Mouse (Mus musculus) A20 (cell line): ENCODE results near the gene Marc2.

ENCODE experiments used
- DNase-seq: peaks from one replicate; pipeline ENCODE4 v3.0.0-alpha.2; 2011; ENCODE audit warnings: low read depth, low spot score

The Marc2 gene

DNA sequence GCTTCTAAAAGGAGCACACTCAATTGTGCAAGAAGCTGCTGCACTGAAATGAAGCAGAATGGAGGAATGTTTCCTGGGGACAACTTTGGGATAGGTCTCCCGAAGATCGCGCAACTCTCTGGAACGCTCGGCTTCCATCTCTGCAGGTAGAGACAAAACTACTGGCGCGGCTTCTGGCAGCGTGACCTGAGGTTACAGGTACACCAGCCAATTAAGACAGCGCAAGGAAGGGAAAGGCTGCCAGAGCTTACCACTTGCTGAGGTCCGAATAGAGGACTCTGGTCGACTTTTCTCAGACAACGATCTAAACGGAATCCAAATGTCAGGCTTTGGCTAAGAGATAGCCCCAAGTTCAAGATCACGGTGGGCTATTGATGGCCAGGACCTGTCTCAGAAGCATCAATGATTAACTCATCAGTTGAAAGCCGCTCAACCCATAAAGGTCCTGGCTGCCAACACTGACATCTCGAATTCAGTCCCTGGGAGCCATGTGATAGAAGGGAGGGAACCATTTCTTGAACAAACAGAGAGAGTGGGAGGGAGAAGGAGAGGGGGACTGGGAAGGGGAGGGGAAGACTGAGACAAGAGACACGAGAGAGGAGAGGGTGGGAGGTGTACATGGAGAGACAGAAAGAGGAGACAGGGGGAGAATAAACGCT is at the start of gene Marc2:
Gene Marc2, minus strand, starts transcription at position 360 of the 659 bp plus-strand sequence.
- DNase-seq, result no peak

DNA sequence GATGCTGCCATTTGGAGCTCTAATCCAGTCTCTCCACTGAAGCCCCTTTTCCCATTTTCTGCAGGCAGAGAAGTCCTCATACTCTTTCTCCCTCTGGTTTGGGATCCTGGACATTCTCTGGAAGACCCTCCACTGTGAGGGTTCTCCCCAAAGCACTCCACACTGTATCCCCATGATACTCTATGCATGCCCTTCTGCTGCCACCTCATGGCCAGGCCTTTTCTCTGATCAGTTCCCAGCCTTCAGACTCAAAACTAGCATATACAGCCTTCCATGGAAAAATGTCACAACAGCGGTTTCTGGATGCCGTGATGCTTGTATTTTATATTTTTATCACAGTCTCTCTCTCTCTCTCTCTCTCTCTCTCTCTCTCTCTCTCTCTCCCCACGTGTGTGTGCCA is 45.7 kb upstream of the Marc2 start:
- no peak for DNase-seq

DNA sequence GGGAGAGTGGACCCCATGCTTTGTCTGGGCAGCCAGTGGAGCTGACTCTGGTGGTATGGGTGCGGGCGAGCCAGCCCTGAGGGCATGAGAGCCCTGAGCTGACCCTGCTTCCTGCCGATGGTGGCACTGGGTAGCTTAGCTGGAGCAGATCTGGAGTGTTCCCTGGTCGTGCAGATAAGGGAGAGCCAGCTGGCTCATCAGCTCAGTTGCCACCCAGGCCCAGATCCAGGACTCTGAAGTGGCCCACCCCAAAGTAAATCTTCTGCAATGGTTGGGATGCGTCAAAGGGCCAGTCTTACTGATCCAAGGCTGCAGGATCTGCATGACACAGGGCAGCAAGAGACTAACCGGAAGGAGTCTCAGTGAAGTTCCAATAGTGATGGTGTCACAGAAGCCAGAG is 43.2 kb upstream of the Marc2 start:
- DNase-seq, result no peak

DNA sequence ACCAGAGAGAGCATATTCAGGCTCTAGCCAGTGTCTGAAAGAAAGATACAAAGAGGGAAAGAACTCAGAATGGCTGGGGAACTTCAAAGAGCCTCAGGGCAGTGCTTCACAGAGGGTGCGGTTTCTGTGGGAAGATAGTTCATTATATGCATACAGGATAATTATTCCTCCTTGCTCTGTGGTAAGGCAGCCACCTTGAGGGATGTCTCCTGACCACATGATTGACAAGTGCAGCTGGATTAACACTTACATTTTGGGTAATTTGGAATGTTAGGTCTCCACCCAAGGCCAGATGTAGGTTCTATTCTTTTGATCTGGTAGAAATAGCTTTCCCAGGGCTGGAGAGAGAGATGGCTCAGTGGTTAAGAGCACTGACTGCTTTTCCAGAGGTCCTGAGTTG is 39.9 kb upstream of the Marc2 start:
- no peak for DNase-seq

DNA sequence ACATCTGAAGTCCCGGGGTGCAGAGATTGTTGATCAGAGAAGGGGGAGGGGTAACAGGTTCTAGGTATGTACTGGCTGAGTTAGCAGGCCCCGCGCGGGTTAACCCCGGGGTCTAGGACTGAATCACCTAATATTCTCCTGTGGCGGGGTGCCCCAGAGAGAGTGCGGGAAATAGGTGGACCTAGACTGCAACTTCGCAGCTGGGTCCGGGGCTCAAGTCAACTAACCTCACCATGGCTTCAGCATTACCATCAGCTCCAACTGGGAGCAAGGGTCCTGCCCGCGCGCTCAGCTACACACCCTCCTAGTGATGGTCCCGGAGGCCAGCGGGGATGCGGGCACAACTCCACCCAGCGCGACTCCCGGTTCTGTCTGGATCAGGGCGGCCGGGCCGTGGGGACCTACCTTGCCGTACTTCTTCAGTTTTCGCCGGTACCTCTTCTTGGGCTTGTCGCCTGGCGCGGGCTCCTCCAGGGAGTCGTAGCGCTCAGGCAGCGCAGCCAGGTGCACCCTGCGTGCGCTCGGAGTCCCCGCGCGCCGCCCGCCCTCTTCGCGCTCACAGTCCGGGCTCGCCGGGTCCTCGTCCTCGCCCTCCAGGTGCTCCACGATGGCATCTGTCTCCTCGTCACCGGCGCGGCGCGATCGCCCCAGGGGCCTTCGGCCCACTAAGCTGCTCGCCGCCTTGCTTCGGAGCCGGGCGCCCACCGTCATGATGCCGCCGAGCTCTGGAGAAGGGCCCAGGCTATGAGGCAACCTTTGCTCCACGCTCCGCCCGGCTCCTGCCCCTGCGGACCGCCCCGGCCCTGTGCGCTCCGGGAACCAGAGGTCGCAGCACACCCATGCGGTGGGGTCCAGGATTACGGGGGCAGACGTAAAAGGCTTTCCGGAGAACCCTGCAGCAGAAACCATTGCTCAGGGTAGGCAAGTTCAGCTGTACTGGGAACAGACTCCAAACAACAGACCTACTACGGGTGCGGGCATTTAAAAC is 36.3 kb upstream of the Marc2 start, which contains the start of gene C130074G19Rik:
Gene C130074G19Rik, minus strand, starts transcription at position 938 of the 988 bp plus-strand sequence.
- DNase-seq, result no peak

DNA sequence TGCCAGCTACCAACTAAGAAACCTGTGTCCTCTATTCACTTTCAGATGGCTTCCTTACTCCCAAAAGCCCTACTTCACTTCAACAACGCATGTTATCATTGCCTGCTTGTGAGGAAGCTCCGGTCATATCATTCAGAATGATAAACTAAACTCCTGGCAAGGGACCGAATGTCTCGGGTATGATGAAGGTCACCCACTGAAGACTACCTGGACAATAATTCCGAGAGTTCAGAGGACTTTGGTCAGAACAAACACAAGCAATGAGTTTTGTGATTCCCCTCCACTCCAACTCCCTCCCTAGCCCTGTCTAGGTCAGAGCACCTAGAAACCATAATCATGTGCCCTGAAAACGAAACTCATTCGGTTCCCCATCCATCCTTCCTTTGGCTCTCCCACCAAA is 35.6 kb upstream of the Marc2 start:
- DNase-seq, result no peak

DNA sequence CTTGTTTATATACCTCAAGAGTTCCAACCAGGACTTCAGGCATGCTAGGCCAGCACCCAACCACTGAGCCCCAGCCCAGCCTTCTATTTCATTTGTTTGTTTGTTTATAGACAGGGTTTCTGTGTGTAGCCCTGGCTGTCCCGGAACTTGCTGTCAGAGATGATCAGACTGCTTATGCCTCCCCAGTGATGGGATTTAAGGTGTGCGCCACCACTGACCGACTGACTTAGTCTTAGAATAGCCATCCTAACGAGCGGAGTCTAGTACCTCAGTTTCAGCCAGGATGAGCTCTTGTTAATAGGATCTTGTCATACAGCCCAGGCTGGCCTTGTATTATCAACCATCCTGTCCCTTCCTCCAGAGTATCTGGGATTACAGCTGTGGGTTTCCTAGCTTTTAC is 35.0 kb upstream of the Marc2 start:
- no peak for DNase-seq

DNA sequence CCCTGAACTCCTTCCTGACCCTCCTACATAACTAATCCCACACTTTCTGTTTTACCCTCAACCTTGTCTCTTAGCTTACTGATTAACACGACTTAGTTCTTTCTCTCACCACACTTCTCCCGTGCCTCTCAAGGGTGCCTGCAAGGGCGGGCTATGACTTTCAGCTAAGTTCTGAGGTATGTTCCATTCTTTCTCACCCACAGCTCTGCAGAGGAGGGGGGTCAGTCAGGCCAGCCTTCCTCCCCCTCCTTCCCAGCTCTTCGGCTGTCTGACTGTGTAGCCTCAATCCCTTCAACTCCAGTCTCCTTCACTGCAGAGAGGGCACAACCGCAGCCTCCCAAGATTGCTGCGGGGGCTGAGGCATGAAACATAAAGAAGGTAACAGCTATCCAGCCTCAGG is 32.6 kb upstream of the Marc2 start:
- DNase-seq, result no peak

DNA sequence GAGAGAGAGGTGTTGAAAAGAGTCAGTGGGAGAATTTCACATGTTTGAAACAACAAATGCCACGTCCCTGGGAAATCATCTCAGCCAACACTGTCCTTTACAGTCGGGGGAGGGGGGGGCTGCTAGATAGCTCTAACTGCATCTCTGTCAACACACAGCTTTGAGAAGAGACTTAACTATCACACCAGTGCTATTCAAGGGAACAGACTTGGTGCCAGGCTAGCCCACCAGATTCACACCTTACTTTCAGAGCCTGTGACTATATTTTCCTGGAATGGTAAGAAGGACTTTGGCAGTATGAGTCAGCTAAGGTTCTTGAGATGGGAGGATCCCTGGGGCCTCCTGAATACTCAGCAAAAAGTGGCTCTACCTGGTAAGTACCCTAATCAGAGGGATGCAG is 31.1 kb upstream of the Marc2 start:
- no peak for DNase-seq

DNA sequence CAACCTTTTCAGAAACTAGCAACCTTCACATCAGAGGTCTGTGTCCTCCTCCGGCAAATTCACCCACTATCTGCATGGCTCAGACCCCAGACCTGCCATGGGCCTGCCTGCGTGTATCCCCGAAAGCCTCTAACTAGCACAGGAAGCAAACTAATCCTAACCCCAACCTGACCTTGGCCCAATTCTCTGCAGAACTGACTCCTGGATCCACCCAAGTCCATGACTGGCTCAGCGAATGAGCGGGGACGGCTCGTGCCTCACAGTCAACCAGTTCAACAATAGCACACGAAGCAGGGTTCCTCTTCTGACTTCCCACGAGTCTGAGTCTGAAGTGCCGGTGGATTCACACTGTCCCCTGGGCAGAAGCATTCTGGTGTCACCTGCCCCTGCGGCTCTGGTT is 27.7 kb upstream of the Marc2 start:
- no peak for DNase-seq

DNA sequence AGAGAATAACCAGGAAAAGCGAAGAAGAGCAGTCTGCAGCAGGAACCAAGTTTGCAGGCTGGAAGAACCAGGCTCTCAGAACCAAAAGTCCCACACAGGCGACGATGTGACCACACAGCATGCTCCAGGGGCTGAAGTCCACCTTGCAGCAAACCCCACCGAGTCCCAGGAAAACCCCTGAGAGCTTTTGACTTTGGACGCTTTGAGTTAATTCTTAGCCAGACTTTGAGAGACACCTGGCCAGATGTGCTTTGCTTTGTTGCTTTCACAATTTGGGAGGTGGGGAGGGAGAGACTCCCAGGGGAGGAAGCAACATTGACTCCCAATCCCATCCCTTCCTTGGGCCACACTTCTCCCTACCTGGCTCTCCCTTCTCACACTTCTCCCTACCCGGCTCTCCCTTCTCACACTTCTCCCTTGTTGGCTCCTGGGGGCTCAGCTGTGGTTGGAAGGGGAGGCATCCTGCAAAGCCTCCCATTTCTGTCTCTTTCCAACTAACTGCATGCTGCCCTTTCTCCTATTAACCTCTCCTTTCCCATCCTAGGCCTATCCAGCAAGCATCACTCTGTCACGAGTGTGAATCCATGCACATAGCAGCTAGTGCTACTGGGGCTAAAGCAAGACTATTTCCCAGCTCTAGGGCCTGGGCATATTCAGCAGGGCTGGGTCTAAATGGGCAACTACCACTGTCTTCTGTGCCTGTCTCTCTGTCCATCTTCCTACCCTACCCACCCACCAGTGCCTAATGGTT is 26.0 kb upstream of the Marc2 start:
- DNase-seq, result no peak

DNA sequence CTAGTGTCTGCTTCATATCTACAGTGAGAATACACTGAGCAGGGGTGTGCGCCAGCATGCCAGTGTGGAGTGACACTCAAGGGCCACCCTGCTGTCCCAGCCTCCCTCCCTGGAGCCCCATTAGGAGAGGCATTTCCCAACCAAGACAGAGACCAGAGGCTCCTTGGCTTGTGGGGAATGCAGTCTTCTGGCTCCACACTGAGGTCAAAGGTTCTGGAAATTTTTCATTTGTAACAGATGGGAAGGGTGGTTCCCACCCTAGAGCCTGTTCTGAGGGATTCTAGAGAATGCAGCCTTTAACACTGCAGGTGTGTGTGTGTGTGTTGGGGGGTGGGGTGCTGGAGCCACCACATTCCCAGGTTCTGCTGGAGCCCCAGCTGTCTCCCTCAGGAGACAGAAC is 25.3 kb upstream of the Marc2 start:
- no peak for DNase-seq

DNA sequence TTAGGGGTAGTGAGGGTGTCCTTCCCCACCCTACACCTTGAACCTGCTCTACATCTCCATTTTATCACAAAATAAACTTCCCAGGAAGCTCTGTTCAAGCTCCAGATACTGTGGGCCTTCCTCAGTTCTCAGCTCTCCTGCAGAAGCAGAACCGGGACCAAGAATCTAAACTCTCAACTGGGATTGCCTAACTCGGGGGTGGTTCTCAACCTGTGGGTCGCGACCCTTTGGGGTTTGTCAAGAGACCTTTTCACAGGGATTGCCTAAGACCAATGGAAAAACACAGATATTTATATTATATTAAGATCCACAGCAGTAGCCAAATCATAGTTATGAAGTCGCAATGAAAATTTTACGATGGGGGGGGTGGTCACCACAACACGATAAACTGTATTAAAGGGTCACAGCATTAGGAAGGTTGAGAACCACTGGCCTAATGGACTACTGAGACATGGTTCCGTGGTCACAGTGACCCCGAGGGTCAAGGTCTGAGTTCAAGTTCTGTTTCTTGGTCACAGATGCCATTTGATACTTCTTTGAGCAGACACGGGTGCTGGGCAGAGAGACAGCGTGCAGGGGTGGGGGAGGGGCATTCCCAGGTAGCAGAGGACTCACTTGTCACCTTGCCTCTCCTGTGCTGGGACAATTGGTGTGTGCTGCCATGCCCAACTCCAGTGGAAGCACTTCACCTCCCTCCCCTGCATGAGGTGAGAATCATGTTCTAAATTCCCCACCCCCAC is 24.6 kb upstream of the Marc2 start:
- no peak for DNase-seq

DNA sequence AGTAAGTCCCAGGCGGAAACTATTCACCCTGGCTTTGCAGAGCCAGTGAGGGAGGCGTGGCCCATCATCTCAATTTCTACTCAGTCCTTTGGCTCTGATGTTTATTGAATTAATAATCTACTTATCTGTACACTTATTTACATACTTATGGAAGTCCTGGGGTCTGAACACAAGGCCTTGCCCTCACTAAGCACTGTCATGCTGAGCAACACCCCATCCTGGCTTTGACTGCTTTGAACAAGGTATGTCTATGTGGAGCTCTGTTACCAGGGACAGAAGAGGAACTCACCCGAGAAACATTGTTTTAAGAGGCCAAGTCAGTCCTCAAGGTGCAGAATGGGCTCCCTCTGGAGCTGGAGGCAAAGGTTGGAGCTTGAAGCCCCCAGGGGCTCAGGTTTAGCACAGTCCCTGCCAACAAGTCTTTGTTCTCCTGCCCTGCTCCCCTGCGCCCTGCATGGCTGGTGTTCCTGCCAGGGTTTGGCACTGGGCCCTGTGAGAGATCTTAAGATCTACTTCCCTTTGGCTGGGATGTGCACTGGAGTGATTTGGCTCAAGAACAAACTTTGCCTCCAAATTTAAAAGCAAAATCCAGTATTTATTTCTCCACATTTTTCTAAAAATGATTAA is 23.8 kb upstream of the Marc2 start:
- no peak for DNase-seq

DNA sequence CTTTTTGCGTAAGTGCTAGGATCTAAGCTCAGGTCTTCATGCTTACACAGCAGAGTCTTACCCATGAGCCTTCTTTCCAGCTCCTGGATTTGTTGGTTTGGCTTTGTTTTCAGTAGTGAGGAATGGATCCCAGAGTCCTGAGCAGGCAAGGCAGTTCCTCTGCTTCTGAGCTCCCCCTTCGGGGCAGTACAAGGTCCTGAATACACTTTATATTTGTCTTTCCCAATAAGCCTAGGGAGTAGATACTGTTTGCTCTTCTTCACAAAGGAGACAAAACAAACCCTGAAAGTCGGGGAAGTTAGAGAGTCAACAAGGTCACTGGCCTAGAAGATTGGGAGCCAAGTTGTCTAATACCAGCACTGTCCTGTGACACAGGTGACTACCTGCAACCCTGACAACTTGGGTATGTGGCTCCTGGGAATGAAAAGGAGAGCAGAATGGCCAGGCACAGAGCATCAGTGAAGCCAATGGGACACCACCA is 21.4 kb upstream of the Marc2 start:
- no peak for DNase-seq

DNA sequence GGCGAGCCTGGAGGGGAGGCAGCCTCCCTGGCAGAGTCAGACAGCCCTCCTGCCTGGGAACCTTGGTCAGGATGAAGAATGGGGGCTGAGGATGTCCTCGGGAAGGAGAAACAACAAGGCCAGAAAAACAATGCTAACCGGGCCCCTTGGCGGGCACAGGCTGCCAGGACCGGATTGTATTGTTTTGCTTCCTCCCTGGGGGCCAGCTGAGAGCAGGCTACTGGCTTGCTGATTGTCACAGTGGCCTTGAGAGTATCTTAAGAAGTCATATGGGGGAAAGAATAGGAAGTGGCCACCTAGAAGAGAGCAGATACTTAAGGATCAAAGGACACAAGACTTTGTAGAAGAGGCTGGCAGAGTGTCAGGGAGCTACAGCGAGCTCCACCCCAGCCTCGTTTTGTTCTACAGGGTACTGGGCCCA is 18.1 kb upstream of the Marc2 start:
- no peak for DNase-seq

DNA sequence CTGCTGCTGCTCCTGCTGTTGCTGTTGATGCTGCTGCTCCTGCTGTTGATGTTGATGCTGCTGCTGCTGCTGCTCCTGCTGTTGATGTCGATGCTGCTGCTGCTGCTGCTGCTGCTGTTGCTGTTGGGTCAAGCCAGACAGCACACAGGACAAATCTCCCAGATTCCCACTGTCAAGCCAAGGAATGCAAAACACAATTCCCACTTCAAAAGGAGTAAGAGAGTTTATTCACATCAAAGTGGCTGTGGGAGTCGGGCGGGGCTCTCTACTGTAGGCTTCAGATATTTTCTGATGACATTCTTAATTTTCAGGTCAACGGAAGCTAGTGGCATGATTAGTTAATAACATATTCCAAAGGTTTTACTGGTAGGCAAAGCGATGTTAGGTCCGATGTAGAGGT is 16.4 kb upstream of the Marc2 start:
- no peak for DNase-seq

DNA sequence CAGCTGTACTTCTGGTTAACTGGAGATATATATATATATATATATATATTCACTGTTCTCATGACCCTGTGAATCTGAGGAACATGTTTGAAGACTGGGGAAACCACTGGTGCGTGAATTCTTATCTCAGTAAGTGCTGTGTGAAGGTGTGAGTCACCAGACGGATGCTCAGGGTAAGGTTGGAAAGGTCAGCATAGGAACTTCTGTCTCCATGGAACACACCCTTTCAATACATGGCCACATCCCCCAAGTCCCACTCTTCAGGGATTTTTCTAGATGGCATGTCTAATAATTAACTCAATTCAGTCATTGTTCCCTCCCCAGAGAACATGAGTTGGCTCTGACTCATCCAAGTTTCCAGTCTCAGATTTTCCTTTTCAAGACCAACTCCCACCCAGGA is 15.3 kb upstream of the Marc2 start:
- no peak for DNase-seq

DNA sequence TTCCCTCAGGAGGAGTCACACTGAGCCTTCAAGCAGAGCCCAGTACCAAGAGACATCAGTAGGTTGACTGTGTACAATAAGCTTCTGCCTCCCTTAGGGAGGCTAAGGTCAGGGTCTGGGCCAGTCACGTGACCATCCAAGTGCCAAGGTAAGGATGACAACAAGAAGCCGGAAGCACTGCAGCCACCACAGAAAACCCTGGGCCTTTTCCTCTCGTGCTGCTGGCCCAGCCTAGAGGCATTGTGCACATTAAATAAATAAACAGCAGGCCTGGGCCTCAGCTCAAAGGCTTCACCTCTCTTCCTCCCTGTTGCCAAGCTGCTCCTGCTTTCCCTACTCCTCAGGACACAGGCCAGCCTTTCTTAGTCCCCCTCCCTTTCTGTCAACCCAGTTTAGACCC is 14.0 kb upstream of the Marc2 start:
- no peak for DNase-seq

DNA sequence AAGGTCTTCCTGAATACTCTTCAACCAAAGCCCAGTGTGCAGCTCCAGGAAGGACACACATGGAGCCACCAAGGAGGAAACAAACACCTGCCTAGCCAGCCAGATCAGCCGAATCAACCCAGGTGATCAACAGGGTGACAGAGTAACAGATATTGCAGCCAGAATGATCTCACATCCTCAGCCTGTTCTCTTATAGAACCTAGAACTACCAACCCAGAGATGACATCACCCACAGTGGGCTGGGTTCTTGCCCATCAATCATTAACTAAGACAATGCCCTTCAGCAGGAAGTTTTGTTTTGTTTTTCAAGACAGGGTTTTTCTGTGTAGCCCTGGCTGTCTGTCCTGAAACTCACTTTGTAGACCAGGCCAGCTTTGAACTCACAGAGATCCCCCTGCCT is 12.0 kb upstream of the Marc2 start:
- no peak for DNase-seq

DNA sequence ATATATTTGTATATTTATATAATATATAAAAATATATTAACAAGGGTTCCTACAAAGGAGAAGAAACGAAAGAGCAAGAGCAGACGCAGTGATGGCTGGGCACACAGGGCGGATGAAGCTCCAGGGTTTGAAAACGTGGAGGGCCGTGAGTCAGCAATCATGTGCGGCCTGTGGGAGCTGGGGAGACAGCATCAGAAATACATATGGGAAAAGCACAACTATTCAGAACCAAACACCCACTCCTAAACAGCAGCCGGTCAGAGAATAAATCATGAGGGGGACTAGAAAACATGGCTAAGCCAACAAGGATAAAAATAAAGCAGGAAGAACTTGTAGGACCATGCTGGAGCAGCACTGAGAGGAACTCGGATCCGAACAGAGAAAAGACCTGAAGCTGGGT is 11.0 kb upstream of the Marc2 start:
- no peak for DNase-seq
